Mouse (Mus musculus) effector memory CD4-positive, alpha-beta T cell, adult 7 months (primary cell): ENCODE measurements around the gene Fam213b. TPM values are rescaled to one million over a fixed set of nuclear protein-coding genes. Genes with fewer than 3 reads are reported as not detected.

ENCODE experiments used
- polyA plus RNA-seq: library from polyadenylated mRNA; unstranded; fragments of 100-300 nt; shearing (Covaris generic); gene quantifications from one replicate; pipeline ENCODE4 v1.2.1, GENCODE M21; 2017

The Fam213b gene
- 6.7 TPM for polyA plus RNA-seq

DNA sequence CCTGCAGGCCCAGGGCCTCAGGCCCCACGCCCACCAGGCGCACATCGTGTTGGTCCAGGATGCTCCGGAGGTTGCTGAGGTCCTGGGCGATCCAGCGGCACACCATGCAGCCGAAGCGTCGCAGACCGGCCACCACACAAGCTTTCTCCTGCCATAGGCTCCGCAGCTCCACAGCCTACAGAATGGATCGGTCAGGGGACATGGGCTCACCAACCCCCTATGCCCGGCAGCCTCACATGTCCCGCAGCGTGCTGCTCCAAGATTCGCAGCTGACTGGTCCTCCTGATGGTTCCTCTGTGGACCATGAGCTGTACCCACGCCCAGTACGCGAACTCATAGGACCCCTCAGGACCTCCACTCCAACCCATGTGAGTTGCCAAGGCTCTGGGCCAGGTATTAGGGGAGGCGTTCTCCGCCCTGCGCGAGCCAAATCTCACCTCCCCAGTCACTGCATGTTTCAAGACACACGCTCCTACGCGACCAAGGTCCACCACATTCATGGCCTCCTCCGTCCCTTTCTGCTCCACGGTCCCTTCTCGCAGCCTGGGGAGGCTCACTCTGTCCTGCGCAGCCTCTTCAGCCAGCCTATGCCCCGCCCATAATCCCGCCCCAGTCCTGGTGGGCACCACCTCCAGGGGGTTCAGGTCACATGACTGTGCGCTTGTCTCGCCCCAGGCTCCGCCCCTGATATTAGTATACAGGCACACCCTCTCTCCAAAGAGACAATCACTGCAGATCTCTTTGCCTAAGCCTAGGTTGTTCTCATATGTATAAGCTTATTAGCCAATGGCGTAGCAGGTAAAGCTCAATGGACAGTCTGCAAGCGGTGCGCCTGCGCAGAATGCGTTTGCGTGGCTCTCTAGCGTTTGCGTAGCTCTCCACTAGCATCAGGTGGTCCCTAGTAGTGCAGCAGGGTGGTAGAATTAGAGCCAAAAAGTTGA is at the start of gene Fam213b:
Gene Fam213b, minus strand, starts transcription at position 630 of the 941 bp plus-strand sequence.

DNA sequence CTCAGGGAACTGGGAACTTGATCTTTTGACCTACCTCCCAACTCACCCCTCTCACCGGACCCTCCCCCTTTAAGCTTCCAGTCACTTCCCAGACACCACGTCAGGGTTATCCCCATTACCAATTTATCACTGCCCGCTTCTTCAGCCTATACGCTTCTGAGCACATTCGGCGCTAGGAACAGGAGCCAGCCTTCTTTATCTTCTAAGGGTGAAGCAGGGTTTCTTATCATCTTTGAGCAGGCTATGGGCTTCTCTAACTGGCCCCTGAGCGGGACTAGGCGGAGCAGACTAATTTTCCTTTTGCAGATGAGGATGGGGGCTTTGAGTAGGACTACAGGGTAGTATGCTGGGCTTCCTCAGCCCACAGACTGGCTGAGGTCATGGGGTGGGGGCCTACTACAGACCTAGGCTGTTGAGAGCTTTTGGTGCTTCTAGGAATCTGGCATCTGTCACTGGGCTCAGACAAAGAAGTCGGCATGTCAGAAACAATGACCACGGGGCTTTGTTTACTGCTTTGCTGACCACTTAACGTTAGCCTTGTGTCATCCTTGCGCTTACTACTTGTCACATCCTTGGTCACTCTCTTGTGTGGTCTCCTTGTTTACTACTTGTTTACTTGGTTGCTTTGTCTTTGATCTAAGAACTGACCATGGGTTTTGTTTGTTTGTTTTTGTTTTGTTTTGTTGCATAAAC is 29.6 kb upstream of the Fam213b start, which contains the start of gene Tnfrsf14:
Gene Tnfrsf14, minus strand, starts transcription at position 169 of the 693 bp plus-strand sequence.

DNA sequence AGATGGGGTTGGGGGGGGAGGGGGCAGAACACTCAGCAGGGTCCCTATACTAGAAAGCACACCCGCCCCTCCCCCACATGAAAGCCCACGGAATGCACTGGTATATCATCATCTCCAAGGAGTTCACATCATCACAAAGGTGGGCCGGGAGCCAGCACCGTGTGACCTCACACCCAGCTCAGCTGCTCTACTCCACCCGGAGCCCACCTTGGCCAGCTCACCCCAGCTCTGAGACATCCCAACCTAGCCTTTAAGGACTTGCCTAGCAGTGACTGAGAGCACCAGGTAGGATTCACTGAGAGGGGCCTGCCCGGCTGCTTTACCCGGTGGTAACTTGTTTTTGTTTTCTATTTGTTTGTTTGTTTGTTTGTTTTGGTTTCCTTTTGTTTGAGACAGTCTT is 29.5 kb downstream of the Fam213b start, which contains the start of gene Mmel1:
Gene Mmel1, plus strand, starts transcription at position 146 of the 400 bp plus-strand sequence.

Other genes starting within 250 kb of the Fam213b start
- gene Actrt2, start 231.3 kb downstream of the Fam213b start, polyA plus RNA-seq: not detected
- gene Ttc34, start 61.7 kb downstream of the Fam213b start, polyA plus RNA-seq: 0.20 TPM
- gene Mmel1, start 29.6 kb downstream of the Fam213b start, polyA plus RNA-seq: not detected
- gene Tnfrsf14, start 29.4 kb upstream of the Fam213b start, polyA plus RNA-seq: 8.7 TPM
- 0.43 TPM for gene Hes5, start 61.8 kb upstream of the Fam213b start, polyA plus RNA-seq
- gene Pank4, start 65.0 kb upstream of the Fam213b start, polyA plus RNA-seq: 54.9 TPM
- gene Plch2, start 157.6 kb upstream of the Fam213b start, polyA plus RNA-seq: 0.17 TPM
- gene Pex10, start 167.9 kb upstream of the Fam213b start, polyA plus RNA-seq: 3.1 TPM
- gene Rer1, start 187.2 kb upstream of the Fam213b start, polyA plus RNA-seq: 130 TPM
- gene Morn1, start 187.4 kb upstream of the Fam213b start, polyA plus RNA-seq: 2.1 TPM